Mouse (Mus musculus) liver, adult 2 months (tissue): ENCODE data around the gene Gm3115. TPM values are rescaled to one million over a fixed set of nuclear protein-coding genes. Genes with fewer than 3 reads are reported as not detected.
"Not testable (repeated sequence)": the region's sequence is repeated elsewhere in the genome, so short reads cannot be mapped to it uniquely, and the experiment has no call there.

ENCODE experiments used
- DNase-seq: peaks from one replicate; pipeline ENCODE4 v3.0.0-alpha.2; 2011; ENCODE audit warnings: low read depth, low spot score; ENCODE audit errors: extremely low read depth
- H3K27ac ChIP-seq: fragments of 200-500 bp; replicated peaks from 2 replicates; pipeline ENCODE4 v1.5.1; 2012; ENCODE audit warnings: low read depth, mild to moderate bottlenecking, control low read depth, inconsistent platforms, low read length; ENCODE audit not compliant: insufficient read depth
- H3K27me3 ChIP-seq: fragments of 200-500 bp; 2 replicates; pipeline ENCODE4 v1.6.1; 2012; ENCODE audit warnings: mild to moderate bottlenecking, moderate library complexity, low read length, inconsistent platforms; ENCODE audit not compliant: control insufficient read depth, insufficient read depth
- H3K36me3 ChIP-seq: fragments of 200-500 bp; 2 replicates; pipeline ENCODE4 v1.6.1; 2012; ENCODE audit warnings: low read length, inconsistent platforms; ENCODE audit not compliant: control insufficient read depth, insufficient read depth
- H3K4me1 ChIP-seq: fragments of 200-500 bp; 2 replicates; pipeline ENCODE4 v1.6.1; 2011; ENCODE audit warnings: low read length; ENCODE audit not compliant: control insufficient read depth, insufficient read depth
- H3K4me3 ChIP-seq: fragments of 200-500 bp; 2 replicates; pipeline ENCODE4 v1.5.1; 2011; ENCODE audit warnings: low read depth, mild to moderate bottlenecking, control low read depth, low read length, moderate library complexity; ENCODE audit not compliant: insufficient read depth
- H3K79me2 ChIP-seq: fragments of 200-500 bp; 2 replicates; pipeline ENCODE4 v1.6.1; 2012; ENCODE audit warnings: inconsistent platforms, mild to moderate bottlenecking, low read length, moderate library complexity; ENCODE audit not compliant: control insufficient read depth, insufficient read depth
- H3K9ac ChIP-seq: fragments of 200-500 bp; 2 replicates; pipeline ENCODE4 v1.6.1; 2012; ENCODE audit warnings: low read depth, mild to moderate bottlenecking, control low read depth, inconsistent platforms, low read length
- WGBS: fragments of 180-500 bp; shearing (Covaris S2); methylation state at CpG from one replicate; pipeline ENCODE4 v1.1.7; 2018; 5-methylcytosine and 5-hydroxymethylcytosine counted together
- polyA plus RNA-seq: library from polyadenylated mRNA; depleted of rRNA; stranded (reverse); fragments of >200 nt; gene quantifications from 2 replicates; pipeline ENCODE4 v1.2.3, GENCODE M21; 2012; rRNA removed
- total RNA-seq: library from RNA; depleted of rRNA; stranded (reverse); fragments of >200 nt; gene quantifications from 2 replicates; pipeline ENCODE4 v1.2.3, GENCODE M21; 2014; rRNA removed

The Gm3115 gene
- total RNA-seq (not detected in 2 replicates), polyA plus RNA-seq (not detected in 2 replicates)

DNA sequence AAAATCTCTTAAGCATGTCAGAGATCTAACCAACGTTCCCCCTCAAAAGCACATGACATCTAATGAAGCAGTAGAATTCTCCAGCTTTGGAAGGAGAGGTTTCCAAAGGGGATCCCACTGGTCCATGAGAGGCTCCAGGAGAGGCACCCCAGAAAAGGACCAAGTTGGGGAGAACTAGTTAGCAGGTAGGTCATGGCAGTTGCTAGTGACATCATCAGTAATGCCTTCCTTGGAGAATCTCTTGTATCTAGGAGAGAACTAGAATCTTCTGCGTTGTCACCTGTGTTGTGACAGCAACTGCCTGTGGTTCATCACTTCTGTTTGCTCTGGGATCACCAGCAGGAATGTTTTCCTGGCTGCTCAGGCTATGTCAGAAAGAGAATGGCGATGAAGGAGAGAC lies at the start of gene Gm3115:
Gene Gm3115 (plus strand): TSS at position 301 of the 400 bp plus-strand sequence.
- H3K4me3 ChIP-seq, H3K27ac ChIP-seq, H3K27me3 ChIP-seq, H3K4me1 ChIP-seq, H3K79me2 ChIP-seq, DNase-seq, H3K9ac ChIP-seq, H3K36me3 ChIP-seq: not testable (repeated sequence)
- WGBS, result 54% methylated on average over 3 of the region's 3 CpGs

DNA sequence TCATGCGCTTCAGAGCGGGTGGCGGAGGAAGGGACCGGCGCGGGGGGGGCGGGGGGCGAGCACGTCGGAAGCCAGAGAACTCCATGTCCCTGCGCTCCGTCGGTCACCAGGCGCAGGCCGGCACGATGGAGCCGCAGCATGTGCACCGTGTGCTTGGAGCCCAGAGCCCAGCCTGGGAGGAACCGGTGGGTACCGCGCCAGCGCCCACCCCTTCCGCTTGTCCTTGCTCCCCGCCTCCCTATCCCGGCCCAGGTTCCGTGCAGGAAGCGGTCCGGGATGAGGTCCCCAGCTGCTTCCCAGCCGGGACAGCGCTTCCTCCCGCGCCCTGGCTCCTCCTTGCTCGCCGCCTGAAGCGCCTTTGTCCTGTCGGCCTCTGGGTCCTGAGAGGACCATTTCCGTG lies 26.5 kb downstream of the Gm3115 start, which contains the start of gene Gm8108:
Gene Gm8108 (plus strand): TSS at position 101 of the 400 bp plus-strand sequence.
- 4% methylated on average over 37 of the region's 37 CpGs for WGBS
- H3K4me3 ChIP-seq, DNase-seq, H3K27me3 ChIP-seq, H3K4me1 ChIP-seq, H3K36me3 ChIP-seq, H3K9ac ChIP-seq, H3K79me2 ChIP-seq, H3K27ac ChIP-seq: not testable (repeated sequence)

DNA sequence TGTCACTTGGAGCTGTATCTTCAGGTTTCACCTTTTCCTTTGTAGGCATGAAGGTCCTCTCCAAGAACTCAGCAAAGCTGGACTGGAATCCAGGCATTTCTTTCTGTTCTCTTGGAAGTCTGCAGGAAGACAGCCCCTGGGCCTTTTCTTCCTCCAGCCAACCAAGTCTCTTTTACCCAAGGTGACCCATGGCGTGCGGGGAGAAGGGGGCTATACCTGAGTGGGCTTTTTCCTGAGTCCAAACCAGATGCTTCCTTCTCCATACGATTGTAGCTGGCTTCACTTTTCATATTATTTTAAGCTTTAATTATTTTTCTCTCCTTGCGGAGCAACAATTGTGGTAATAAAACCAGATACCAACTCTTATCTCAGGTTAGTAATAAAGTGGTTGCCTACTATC lies 57.7 kb downstream of the Gm3115 start:
- 76% methylated on average over 4 of the region's 4 CpGs for WGBS
- not testable (repeated sequence) for H3K79me2 ChIP-seq, H3K27ac ChIP-seq, H3K4me1 ChIP-seq, H3K36me3 ChIP-seq, H3K4me3 ChIP-seq, H3K27me3 ChIP-seq, H3K9ac ChIP-seq, DNase-seq

Other genes starting within 250 kb of the Gm3115 start
- not detected in 2 replicates for gene Gm3033, start 237.9 kb upstream of the Gm3115 start, total RNA-seq
- gene Gm3033, start 237.9 kb upstream of the Gm3115 start, polyA plus RNA-seq, result not detected in 2 replicates
- not detected in 2 replicates for gene Gm2916, start 199.9 kb upstream of the Gm3115 start, total RNA-seq
- not detected in 2 replicates for gene Gm2916, start 199.9 kb upstream of the Gm3115 start, polyA plus RNA-seq
- not detected in 2 replicates for gene Gm3029, start 152.4 kb upstream of the Gm3115 start, total RNA-seq
- not detected in 2 replicates for gene Gm3029, start 152.4 kb upstream of the Gm3115 start, polyA plus RNA-seq
- not detected in 2 replicates for gene Gm3095, start 120.6 kb upstream of the Gm3115 start, total RNA-seq
- not detected in 2 replicates for gene Gm3095, start 120.6 kb upstream of the Gm3115 start, polyA plus RNA-seq
- not detected in 2 replicates for gene Gm3099, start 85.7 kb upstream of the Gm3115 start, total RNA-seq
- not detected in 2 replicates for gene Gm3099, start 85.7 kb upstream of the Gm3115 start, polyA plus RNA-seq
- gene Gm5796, start 60.2 kb upstream of the Gm3115 start, total RNA-seq, result not detected in 2 replicates
- not detected in 2 replicates for gene Gm5796, start 60.2 kb upstream of the Gm3115 start, polyA plus RNA-seq
- gene Gm8108, start 26.4 kb downstream of the Gm3115 start, total RNA-seq, result not detected in 2 replicates
- not detected in 2 replicates for gene Gm8108, start 26.4 kb downstream of the Gm3115 start, polyA plus RNA-seq
- not detected in 2 replicates for gene Gm3127, start 80.9 kb downstream of the Gm3115 start, total RNA-seq
- gene Gm3127, start 80.9 kb downstream of the Gm3115 start, polyA plus RNA-seq, result not detected in 2 replicates
- gene Gm2974, start 98.5 kb downstream of the Gm3115 start, total RNA-seq, result not detected in 2 replicates
- gene Gm2974, start 98.5 kb downstream of the Gm3115 start, polyA plus RNA-seq, result not detected in 2 replicates
- not detected in 2 replicates for gene Gm3138, start 165.5 kb downstream of the Gm3115 start, total RNA-seq
- not detected in 2 replicates for gene Gm3138, start 165.5 kb downstream of the Gm3115 start, polyA plus RNA-seq
- gene Gm3149, start 233.2 kb downstream of the Gm3115 start, total RNA-seq, result not detected in 2 replicates
- not detected in 2 replicates for gene Gm3149, start 233.2 kb downstream of the Gm3115 start, polyA plus RNA-seq